Mouse (Mus musculus) stomach, postnatal 0 days (tissue): ENCODE results near the gene Jph4.

Experiments used
- CTCF ChIP-seq: IDR thresholded peaks from 2 replicates; pipeline ENCODE4 v1.5.1; 2016; ENCODE audit warnings: antibody characterized with exemption, low read depth, mild to moderate bottlenecking, moderate library complexity
- EP300 ChIP-seq: optimal IDR thresholded peaks from 2 replicates; pipeline ENCODE3; 2016; ENCODE audit warnings: antibody characterized with exemption

GRCm38 (mm10) chr14:55111720-55112119 lies 5.0 kb downstream of the Jph4 start:
- no peak for TF ChIP-seq EP300
- TF ChIP-seq CTCF: no peak
